Mouse (Mus musculus): ENCODE results near the gene Aldh2.

The Aldh2 gene

DNA sequence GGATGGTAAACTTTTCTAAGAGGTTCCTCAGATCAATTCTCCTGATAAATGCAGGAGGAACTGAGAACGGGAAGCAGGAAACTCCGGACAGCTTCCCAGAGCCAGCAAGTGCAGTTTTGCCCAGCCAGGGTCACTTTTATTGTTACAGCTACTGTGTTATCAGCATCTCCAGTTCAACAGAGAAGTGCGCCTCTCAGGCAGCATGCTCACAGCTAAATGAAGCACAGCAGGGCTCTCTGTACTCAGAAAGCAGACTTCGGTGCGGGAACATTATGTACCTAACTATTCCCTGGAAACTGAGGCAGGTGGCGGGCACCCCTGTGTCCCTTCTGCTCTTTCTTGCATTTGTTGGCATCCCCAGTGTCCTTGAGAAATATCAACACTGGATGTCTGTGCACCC lies 2.6 kb upstream of the Aldh2 start:
- no peak for ATAC-seq (ENCODE audit: insufficient number of reproducible peaks, low FRiP score, low TSS enrichment)

DNA sequence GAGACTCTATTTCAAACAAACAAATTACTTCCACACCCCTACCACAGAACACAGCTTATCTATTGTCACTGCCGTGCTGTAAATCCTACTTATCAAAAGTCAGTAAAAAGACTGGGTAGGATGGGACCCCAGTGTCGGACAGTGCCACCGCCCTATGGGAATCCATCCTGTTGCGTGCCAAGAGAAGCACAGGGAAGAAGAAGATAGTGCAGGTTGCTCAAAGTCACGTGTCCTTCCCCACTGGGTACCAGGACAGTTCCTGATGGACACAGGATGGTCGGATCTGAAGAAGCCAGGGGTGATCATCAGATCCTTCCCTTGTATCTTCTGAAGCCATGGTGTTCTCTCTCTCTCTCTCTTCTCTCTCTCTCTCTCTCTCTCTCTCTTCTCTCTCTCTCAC lies 2.1 kb upstream of the Aldh2 start:
- no peak for ATAC-seq (ENCODE audit: insufficient number of reproducible peaks, low FRiP score, low TSS enrichment)

DNA sequence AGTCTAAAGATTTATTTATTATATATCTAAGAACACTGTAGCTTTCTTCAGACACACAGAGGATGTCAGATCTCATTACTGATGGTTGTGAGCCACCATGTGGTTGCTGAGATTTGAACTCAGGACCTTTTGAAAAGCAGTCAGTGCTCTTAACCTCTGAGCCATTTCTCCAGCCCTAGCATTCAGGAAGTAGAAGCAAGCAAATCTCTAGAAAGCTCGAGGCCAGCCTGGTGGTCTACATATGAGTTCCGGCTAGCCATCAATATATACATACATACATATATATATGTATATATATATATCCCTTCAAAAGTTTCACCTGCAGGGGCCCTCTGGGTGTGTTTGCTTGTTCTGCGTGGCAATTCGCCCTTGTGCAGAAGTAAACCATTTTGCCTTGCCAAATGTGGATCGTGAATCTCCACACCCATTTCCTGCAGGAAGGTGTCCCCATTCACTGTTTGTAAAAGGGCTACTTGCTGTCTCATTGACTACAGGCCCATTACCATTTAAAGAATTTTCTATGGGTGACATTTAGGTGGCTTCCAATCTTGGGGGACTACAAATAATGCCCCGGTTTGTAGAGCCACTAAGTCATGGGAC lies 1.2 kb upstream of the Aldh2 start:
- ATAC-seq (ENCODE audit: insufficient number of reproducible peaks, low FRiP score, low TSS enrichment) = no peak

DNA sequence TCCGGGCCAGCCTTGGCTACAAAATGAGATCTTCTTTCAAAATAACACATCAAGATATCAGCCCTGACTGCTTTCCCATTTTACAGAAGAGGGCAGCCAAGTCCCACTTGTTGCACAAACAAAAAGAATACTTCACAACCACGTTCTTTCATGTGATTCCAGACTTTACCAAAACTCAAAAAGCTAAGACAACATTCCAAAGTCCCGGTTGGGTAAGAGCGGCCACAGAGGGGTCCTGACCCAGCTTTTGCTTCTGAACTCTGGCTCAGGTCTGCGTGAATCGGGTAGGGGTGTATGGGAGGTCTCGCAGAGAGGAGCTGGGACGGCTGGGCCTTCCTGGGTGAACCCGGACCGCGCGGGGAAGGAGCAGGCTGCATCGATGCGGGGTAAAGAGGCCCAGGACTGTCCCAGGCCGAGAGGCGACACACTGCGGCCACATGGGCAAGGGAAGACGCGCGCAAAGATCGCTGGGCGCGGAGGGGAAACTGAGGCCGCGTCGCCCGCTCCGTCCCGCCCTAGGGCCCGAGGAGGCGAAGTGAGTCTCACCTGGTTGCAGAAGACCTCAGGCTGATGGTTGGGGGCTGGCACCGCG lies 712 bp downstream of the Aldh2 start:
- ATAC-seq (ENCODE audit: insufficient number of reproducible peaks, low FRiP score, low TSS enrichment) = no peak

DNA sequence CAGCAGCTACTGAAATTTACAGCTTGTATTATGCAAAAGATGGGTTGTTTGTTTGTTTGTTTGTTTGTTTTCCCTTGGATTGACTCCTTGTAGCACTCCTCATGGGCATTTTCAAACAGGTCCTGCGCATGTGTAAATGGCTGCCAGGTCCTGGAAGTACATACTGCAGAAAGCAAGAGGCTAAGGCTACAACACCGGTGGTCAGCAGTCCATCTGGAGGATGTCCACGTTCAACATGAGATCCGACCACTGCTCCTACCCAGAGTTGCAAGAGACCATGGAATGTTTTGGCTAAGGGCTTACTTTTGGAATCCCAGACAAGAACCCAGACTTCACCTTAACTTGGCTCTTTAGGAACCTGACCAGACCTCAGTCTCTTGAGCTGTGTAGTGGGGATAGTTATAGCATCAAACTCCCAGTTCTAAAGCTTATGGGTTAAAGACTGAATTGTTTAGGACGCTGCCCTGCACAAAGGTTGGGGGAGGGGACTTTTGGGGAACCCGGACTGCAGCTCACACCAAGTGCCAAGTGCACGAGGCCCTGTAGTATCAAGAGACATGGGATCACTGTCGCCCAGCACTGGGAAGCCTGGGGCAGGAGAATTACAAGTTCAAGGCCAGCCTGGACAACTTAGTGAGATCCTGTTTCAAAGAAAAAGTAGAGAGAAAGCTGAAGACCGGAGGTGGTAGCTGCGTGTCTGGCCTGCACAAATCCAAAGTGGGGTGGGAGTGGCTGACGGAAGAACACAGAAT lies 1.4 kb downstream of the Aldh2 start:
- ATAC-seq (ENCODE audit: insufficient number of reproducible peaks, low FRiP score, low TSS enrichment) = no peak

DNA sequence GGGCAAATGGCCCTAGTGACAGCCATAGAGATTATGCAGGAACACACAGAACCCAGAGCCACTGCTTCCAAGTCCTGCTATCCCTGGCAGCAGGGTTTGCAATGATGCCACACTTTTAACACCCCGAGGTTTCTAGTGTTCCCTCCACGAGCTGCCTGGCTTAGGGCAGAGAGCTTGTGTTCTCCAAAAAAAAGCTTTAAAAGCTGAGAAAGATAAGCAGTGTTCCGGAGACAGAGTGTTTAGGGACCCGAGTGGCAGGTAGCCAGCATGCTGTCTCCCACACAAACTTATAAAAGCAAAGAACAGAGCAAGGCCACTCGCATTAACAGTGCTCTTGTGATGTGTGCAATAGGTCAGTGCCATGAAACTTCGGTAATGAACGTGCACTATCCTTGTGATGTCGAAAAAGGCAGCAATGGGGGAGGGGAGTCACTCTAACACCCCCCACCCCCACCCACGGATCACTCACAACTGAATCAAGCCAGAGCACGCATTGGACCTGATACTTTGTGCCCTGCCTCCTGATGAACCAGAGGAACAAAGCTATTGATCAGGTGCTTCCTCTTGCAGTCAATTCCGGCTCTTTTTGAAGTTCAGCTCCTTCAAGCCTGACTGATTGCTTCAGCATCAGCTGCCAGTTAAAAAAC lies 2.1 kb downstream of the Aldh2 start:
- ATAC-seq (ENCODE audit: insufficient number of reproducible peaks, low FRiP score, low TSS enrichment) = no peak

DNA sequence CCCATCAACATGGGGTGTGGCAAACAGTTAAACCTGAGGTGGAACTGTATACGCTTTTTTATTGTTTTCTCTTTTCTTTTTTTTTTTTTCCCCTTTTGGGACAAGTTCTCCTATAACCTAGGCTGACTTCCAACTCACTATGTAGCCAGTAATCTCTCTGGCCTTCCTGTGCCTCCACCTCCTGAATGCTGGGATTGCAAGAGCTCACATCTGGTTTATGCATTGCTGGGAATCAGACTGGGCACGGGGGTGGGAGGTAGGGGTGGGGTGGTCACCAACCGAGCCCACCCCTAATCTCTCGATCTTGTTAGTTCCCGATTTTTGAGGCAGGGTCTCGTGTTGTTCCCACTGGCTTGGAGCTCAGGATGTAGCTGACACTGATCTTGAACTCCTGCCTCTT lies 3.7 kb downstream of the Aldh2 start:
- no peak for ATAC-seq (ENCODE audit: insufficient number of reproducible peaks, low FRiP score, low TSS enrichment)

DNA sequence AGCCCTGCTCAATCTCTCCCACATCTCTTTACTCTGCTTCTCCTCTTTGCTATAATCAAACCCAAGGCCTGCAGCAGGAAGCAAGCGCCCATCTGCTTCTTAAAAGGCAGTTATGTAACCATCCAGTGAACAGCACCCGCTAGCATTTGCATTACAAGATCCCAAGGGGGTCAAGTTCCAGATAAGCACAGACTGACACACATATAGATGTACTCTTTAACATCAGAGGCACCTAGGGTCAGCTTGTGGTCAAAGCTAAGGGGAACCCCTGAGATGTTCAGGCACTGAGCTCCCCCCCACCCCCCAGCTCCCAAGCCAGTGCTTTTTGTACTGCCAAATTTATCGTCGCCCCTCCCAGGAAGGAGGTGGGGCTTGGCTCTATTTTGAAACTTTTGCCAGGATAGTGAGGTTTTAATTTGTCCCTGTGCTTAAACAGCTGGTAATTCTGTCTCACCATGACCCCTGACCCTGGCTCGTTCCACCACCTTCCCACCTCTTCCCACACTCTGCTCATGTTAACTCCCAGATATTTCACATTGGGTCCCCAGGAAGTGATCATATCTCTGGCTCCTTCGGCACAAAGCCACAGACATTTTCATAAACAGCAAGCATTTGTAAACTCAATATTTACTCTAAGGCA lies 7.1 kb downstream of the Aldh2 start:
- ATAC-seq (ENCODE audit: insufficient number of reproducible peaks, low FRiP score, low TSS enrichment) = no peak

DNA sequence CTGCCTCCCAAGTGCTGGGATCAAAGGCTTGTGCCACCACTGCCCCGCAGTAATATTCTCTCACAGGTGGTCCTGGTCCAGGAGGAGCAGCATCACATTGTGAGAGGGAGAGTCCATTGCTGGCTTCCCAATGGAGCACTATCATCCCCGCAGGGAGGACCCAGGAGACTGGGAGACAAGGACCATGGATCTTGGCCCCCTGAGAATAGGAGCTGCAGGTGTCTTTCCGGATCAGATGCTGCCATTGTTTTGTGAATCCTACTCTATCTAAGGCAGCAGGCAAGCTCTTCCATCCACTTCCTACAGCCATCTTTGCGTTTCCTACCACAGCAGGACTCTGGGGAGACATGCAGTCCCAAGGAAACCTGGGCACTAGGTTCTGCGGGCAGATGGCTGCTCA lies 7.9 kb downstream of the Aldh2 start:
- no peak for ATAC-seq (ENCODE audit: insufficient number of reproducible peaks, low FRiP score, low TSS enrichment)

DNA sequence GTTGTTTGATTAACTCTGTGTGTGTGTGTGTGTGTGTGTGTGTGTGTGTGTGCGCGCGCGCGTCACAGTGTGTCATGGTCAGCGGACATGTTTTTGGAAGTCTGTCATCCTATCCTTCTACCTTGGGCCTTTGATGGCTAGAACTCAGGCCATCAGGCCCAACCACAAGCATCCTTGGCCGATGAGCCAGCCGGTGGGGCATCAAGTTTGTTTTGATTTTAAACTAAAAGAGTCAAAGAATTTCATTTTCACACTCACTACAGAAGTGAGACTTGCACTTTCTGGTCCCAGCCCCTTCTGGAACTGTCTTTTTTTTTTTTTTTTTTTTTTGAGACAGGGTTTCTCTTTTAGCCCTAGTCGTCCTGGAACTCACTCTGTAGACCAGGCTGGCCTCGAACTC lies 8.6 kb downstream of the Aldh2 start:
- no peak for ATAC-seq (ENCODE audit: insufficient number of reproducible peaks, low FRiP score, low TSS enrichment)

DNA sequence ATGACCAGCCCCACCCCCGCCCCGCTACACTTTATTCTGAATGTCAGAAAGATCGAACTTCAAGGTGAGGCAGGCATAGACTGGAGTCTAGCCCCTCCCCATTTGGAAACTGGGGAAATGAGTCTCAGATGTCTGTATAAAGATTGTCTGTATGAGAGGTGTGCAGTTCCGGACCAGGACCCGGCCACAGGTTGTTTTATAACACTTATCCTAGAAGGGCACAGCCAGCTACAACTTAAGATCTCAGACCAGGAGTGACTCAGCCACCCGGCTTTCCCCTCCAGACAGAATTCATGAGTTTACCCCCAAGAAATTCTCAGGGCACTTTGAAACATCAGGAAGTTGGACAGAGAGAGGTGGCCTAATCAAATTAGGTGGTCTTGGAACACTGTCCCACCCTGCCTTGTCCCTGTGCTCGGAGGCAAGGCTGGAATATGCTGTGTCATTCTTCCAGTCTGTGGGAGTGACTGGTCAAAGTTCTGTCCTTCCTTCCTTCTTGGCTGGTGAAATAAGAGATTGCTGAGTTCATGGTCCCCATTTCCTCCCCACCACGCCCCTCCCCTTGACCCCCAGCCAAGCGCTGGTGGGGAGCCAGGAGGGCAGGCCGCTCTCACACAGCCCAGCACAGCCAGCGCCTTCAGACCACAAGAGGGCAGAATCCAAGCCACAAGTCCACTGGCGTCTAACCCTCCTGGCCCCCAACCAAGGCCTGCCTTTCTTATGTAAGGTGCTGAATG lies 9.7 kb downstream of the Aldh2 start:
- no peak; the same call in 1 of the 2 replicates for ATAC-seq (ENCODE audit: insufficient number of reproducible peaks, low FRiP score, low TSS enrichment)

DNA sequence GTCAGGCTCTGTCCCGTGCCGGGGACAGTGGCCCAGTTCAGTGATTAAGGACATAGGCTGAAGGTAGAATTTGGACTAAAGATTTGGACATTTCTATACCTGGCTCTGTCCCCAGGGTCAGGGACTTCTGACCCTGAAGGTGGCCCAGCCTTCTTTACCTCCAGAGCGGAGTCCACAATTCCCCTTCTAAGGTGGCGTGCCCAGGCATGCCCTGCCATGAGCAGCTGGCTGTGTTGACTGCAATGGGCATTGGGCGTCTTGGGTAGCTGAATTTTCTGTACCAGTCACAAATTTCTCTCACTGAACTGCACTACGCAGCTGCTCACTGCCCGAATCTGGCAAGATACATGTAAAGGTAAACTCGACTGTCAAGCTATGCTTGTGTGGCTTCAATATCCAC lies 11.7 kb downstream of the Aldh2 start:
- no peak for ATAC-seq (ENCODE audit: insufficient number of reproducible peaks, low FRiP score, low TSS enrichment)

DNA sequence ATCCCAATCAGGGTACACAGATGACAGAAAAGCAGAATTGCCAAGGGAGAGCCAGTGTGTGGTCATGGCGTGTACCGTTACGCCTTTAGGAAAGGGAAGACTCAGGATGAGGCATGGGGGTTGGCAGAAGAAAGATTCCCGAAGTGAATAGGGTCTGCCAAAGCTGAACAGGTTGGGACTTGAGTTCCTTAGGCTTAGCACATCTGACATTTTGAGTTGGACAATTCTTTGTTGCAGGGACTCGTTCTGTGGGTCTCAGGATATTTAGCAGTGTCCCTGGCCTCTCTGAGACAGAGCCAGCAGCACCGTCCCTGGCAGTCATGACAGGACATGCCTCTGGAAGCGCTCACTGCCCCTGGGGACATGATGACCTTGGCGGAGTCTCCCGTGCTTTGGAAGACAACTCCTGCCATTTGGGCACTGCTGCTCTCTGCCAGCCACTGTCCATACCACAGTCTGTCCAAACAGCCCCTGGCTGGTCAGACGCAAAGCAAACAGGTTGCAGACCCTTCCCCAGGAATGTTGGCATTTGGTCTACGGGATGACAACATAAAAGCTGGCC lies 16.6 kb downstream of the Aldh2 start:
- no peak for ATAC-seq (ENCODE audit: insufficient number of reproducible peaks, low FRiP score, low TSS enrichment)

DNA sequence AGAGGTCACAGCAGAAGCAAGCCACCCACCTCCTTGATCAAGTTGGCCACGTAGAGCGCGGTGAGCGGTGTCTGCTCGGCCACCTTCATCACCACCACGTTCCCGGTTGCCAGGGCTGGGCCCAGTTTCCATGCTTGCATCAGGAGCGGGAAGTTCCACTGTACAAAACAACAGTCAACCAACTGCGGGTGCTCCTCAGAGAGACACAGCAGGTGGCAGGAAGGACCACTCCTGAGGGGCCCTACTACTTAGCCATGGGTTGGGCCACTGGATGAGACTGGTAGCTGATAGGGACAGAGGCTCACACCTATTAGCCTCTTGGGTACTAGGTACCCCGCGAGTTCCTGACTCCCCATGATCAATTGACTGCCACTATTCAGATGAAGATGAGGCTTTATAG lies 17.8 kb downstream of the Aldh2 start:
- ATAC-seq (ENCODE audit: insufficient number of reproducible peaks, low FRiP score, low TSS enrichment) = no peak

DNA sequence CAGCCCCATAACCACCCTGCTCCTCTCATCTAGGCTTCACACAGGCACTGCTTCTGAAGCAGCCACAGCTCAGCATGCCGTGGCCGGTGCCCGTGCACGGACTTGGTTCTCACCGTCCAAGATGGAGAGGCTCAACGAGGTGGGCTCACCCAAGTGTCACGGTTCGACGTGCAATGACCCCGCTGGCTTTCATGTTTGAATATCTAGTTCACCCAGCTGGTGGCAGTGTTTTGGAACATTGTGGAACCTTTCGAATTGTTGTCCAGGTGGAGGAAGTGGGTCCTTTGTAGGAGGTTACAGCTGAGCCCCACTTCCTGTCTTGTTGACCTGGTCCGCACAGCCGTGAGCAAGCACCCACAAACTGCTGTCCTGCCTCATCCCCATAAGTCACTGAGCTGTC lies 19.5 kb downstream of the Aldh2 start:
- no peak for ATAC-seq (ENCODE audit: insufficient number of reproducible peaks, low FRiP score, low TSS enrichment)

DNA sequence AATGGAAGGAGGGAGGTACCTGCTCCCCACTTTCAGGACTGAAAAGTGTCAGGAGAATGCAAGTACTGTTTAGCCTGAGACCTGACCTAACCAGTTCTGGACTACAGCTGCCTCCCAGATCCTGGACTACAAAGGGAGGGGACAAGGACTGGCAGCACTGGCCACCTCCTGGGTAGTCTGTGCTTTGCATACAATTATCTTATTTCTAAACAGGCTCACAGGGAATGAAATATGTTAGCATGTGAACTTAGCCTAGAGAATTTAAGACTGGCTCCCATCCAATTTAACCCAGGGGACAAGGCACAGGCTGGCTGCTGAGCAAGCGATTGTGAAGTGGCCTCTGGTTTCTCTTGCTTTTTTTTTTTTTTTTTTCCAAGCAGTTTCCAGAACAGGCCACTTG lies 22.8 kb downstream of the Aldh2 start:
- ATAC-seq (ENCODE audit: insufficient number of reproducible peaks, low FRiP score, low TSS enrichment) = no peak

DNA sequence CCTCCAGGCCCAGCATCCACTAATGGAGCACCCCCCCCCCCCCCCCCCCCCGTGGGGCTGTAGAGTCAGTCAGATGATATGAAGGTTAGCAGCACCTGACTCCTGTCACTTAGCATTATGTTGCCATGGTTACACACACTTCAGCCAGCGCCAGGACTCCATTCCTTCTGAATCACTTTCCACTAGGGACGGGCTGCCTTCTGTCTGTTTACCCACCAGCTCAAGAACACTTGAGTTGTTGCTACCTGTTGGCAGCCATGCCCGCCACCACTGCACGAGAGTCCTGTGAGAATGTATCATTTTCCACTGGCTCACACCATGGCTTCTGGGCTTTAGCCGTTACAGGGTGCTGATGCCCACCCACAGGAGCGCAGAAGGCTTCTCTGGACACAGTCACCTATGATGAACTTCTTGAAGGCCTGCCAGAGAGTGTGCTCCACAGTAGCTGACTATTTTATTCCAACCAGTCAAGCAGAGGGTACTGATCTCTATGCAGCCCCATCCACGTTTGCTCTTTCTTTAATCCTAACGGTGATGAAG lies 23.7 kb downstream of the Aldh2 start:
- no peak for ATAC-seq (ENCODE audit: insufficient number of reproducible peaks, low FRiP score, low TSS enrichment)

DNA sequence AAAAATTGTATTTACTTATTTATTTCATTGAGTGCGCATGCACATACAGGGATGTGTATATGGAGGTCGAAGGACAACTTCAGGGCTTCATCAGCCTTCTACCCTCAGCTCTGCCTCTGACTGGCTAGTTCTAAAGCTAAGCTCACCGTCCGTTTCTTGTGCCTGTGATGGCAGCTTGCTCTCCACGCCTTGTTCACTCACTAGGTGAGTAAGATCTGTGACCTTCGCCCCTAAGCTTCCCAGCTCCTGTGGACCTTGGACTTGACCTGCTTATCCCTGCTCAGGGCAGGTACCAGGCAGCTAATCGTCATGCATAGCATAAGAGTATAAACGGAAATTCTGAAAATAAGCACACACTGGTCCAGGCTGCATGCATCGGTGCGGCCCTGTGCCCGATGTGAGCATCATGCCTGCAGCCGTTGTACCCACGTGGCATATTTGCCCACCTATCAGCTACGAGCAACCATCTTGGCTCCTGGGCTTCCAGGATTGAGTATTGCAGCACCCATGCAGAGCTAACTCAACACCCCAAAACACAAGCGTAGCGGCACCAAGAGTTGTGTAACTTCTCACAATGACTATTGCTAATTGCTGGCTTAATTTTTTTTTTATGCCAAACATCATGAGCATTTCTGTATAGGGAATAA lies 27.5 kb downstream of the Aldh2 start:
- ATAC-seq (ENCODE audit: insufficient number of reproducible peaks, low FRiP score, low TSS enrichment) = no peak

DNA sequence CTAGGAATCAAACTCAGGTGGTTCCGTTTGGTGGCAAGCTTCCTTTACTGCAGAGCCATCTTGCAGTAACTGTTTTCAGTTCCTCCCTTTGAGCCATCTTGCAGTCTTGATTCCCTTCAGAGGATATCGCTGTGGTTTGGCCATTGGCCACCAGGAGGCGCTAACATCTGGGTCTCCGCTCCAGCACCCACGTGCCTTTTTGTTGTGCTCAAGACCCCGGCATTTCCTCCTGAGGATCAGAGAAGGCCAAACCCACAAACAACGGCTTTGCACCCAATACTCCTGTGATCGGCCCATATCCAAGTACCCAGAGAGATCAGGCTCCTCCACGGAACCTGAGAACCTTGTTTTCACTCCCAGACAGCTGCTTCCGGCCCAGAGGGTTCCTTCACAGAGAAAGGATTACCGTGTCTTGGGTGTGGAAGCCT lies 29.1 kb downstream of the Aldh2 start:
- no peak for ATAC-seq (ENCODE audit: insufficient number of reproducible peaks, low FRiP score, low TSS enrichment)

Data from cerebellum, adult (tissue).